Mouse (Mus musculus) embryonic facial prominence, embryonic 11.5 days (tissue): Measurements from ENCODE around the gene Ackr3. TPM values are rescaled to one million over a fixed set of nuclear protein-coding genes. Genes with fewer than 3 reads are reported as not detected.

Experiments used
- ATAC-seq: fragments of 200-750 bp; cut with Nextera tagmentation; replicated peaks from 2 replicates; pipeline ENCODE4 v1.8.0; 2017; ENCODE audit warnings: low read depth; ENCODE audit not compliant: insufficient number of reproducible peaks, low FRiP score, low TSS enrichment
- DNase-seq: peaks from one replicate; pipeline ENCODE4 v3.0.0-alpha.2; 2015; ENCODE audit warnings: low spot score
- H3K27ac ChIP-seq: fragments of 300-500 bp; sonication (generic); replicated peaks from 2 replicates; pipeline ENCODE4 v1.5.1; 2014; ENCODE audit warnings: mild to moderate bottlenecking, low read depth, low read length, control low read depth
- H3K27me3 ChIP-seq: fragments of 300-500 bp; sonication (generic); 2 replicates; pipeline ENCODE4 v1.6.1; 2014; ENCODE audit warnings: mild to moderate bottlenecking, low read length, moderate library complexity, mixed read lengths; ENCODE audit not compliant: control insufficient read depth, insufficient read depth
- H3K36me3 ChIP-seq: fragments of 300-500 bp; sonication (generic); replicated peaks from 2 replicates; pipeline ENCODE4 v1.6.1; 2014; ENCODE audit warnings: low read depth, mild to moderate bottlenecking, low read length, moderate library complexity, mixed read lengths; ENCODE audit not compliant: control insufficient read depth, insufficient read depth
- H3K4me1 ChIP-seq: fragments of 300-500 bp; sonication (generic); 2 replicates; pipeline ENCODE4 v1.6.1; 2014; ENCODE audit warnings: low read length, mixed read lengths; ENCODE audit not compliant: control insufficient read depth, insufficient read depth
- H3K4me2 ChIP-seq: fragments of 300-500 bp; sonication (generic); 2 replicates; pipeline ENCODE4 v1.6.1; 2014; ENCODE audit warnings: low read depth, mild to moderate bottlenecking, control low read depth, low read length, moderate library complexity
- H3K4me3 ChIP-seq: fragments of 300-500 bp; sonication (generic); 2 replicates; pipeline ENCODE4 v1.5.1; 2014; ENCODE audit warnings: low read depth, low read length, control low read depth
- H3K9ac ChIP-seq: fragments of 300-500 bp; sonication (generic); replicated peaks from 2 replicates; pipeline ENCODE4 v1.6.1; 2014; ENCODE audit warnings: mild to moderate bottlenecking, control low read depth, low read length
- H3K9me3 ChIP-seq: fragments of 300-500 bp; sonication (generic); replicated peaks from 2 replicates; pipeline ENCODE4 v1.6.1; 2016; ENCODE audit warnings: mild to moderate bottlenecking, low read length, inconsistent platforms, mixed read lengths; ENCODE audit not compliant: control insufficient read depth
- WGBS: fragments of 180-500 bp; shearing (Covaris S2); extraction: QIAGEN DNeasy Blood & Tissue Kit; methylation state at CpG from one replicate; pipeline ENCODE4 v1.1.7; 2014; 5-methylcytosine and 5-hydroxymethylcytosine counted together
- polyA plus RNA-seq: library from polyadenylated mRNA; unstranded; fragments of >200 nt; fragmentation: Nextera tagmentation; extraction: Ambion mirVana; gene quantifications from 2 replicates; pipeline ENCODE4 v1.2.1, GENCODE M21; 2014

Ackr3 gene
- polyA plus RNA-seq, 1 experiment from 2014 or later, result 39.9 TPM

GRCm38 (mm10) chr1:90176223-90176622 is 27.6 kb upstream of the Ackr3 start:
- H3K9me3 ChIP-seq, result no peaks in the 10 kb centered on the region
- no peak overlapping the region for H3K9ac ChIP-seq
- WGBS, result 66% methylated on average over 7 of the region's 7 CpGs
- H3K36me3 ChIP-seq, result no peaks in the 10 kb centered on the region
- H3K4me1 ChIP-seq, result no peaks in the 10 kb centered on the region
- no peak overlapping the region for H3K4me3 ChIP-seq
- DNase-seq (no peak), ATAC-seq (no peak)
- H3K27me3 ChIP-seq, result no peaks in the 10 kb centered on the region
- H3K27ac ChIP-seq, result no peak overlapping the region
- H3K4me2 ChIP-seq, result no peak overlapping the region

- no peak overlapping the region for H3K27ac ChIP-seq
- H3K9ac ChIP-seq, result no peak overlapping the region
- H3K4me1 ChIP-seq, result no peaks in the 10 kb centered on the region
- no peaks in the 10 kb centered on the region for H3K9me3 ChIP-seq
- H3K4me3 ChIP-seq, result no peak overlapping the region
- no peaks in the 10 kb centered on the region for H3K36me3 ChIP-seq
- DNase-seq (no peak), ATAC-seq (no peak)
- H3K4me2 ChIP-seq, result no peak overlapping the region
- no peaks in the 10 kb centered on the region for H3K27me3 ChIP-seq
Observed at GRCm38 (mm10) chr1:90177565-90177964, 26.2 kb upstream of the Ackr3 start.

GRCm38 (mm10) chr1:90177978-90178377 is 25.8 kb upstream of the Ackr3 start:
- no peaks in the 10 kb centered on the region for H3K4me1 ChIP-seq
- no peaks in the 10 kb centered on the region for H3K27me3 ChIP-seq
- DNase-seq (no peak), ATAC-seq (no peak)
- no peak overlapping the region for H3K4me2 ChIP-seq
- 69% methylated on average over 5 of the region's 5 CpGs for WGBS
- no peaks in the 10 kb centered on the region for H3K9me3 ChIP-seq
- H3K36me3 ChIP-seq, result no peaks in the 10 kb centered on the region
- H3K27ac ChIP-seq, result no peak overlapping the region
- no peak overlapping the region for H3K4me3 ChIP-seq
- no peak overlapping the region for H3K9ac ChIP-seq

GRCm38 (mm10) chr1:90180479-90180878 is 23.3 kb upstream of the Ackr3 start:
- H3K4me1 ChIP-seq, result no peaks in the 10 kb centered on the region
- 85% methylated on average over 7 of the region's 7 CpGs for WGBS
- H3K4me3 ChIP-seq, result no peak overlapping the region

GRCm38 (mm10) chr1:90180966-90181699 is 22.6 kb upstream of the Ackr3 start:
- WGBS, result 81% methylated on average over 12 of the region's 12 CpGs
- DNase-seq (no peak), ATAC-seq (no peak)
- no peak overlapping the region for H3K27ac ChIP-seq
- no peak overlapping the region for H3K4me2 ChIP-seq
- no peaks in the 10 kb centered on the region for H3K4me1 ChIP-seq
- H3K4me3 ChIP-seq, result no peak overlapping the region
- H3K27me3 ChIP-seq, result no peaks in the 10 kb centered on the region
- H3K9ac ChIP-seq, result no peak overlapping the region
- no peaks in the 10 kb centered on the region for H3K36me3 ChIP-seq
- no peaks in the 10 kb centered on the region for H3K9me3 ChIP-seq

More at GRCm38 (mm10) chr1:90180479-90180878, 23.3 kb upstream of the Ackr3 start:
- no peaks in the 10 kb centered on the region for H3K27me3 ChIP-seq
- ATAC-seq, result no peak
- H3K27ac ChIP-seq, result no peak overlapping the region
- H3K36me3 ChIP-seq, result no peaks in the 10 kb centered on the region
- no peak overlapping the region for H3K4me2 ChIP-seq
- DNase-seq, result no peak
- no peak overlapping the region for H3K9ac ChIP-seq
- H3K9me3 ChIP-seq, result no peaks in the 10 kb centered on the region

- Histone ChIP-seq H3K4me3 (no peak overlapping the region), H3K36me3 (no peaks in the 10 kb centered on the region), H3K9ac (no peak overlapping the region), H3K27ac (no peak overlapping the region), H3K4me2 (no peak overlapping the region), H3K27me3 (no peaks in the 10 kb centered on the region), H3K4me1 (no peaks in the 10 kb centered on the region), H3K9me3 (no peaks in the 10 kb centered on the region)
- ATAC-seq, result no peak
- whole genome bisulfite sequencing, result 78% methylated on average over 5 of the region's 5 CpGs
- no peak for DNase-seq
Observed at GRCm38 (mm10) chr1:90182521-90182920, 21.3 kb upstream of the Ackr3 start.

GRCm38 (mm10) chr1:90183602-90184001 is 20.2 kb upstream of the Ackr3 start:
- no peaks in the 10 kb centered on the region for H3K27me3 ChIP-seq
- H3K9ac ChIP-seq, result no peak overlapping the region
- 53% methylated on average over 6 of the region's 6 CpGs for WGBS
- peak; percentile 16 for DNase-seq
- H3K4me2 ChIP-seq, result no peak overlapping the region
- no peak overlapping the region for H3K4me3 ChIP-seq
- H3K36me3 ChIP-seq, result no peaks in the 10 kb centered on the region
- no peak overlapping the region for H3K27ac ChIP-seq
- H3K9me3 ChIP-seq, result no peaks in the 10 kb centered on the region
- ATAC-seq, result no peak
- no peaks in the 10 kb centered on the region for H3K4me1 ChIP-seq

- 85% methylated on average over 4 of the region's 4 CpGs for WGBS
- H3K4me2 ChIP-seq, result no peak overlapping the region
- H3K4me1 ChIP-seq, result no peaks in the 10 kb centered on the region
- no peaks in the 10 kb centered on the region for H3K36me3 ChIP-seq
- ATAC-seq (no peak), DNase-seq (no peak)
- H3K9me3 ChIP-seq, result no peaks in the 10 kb centered on the region
- H3K9ac ChIP-seq, result no peak overlapping the region
- H3K27me3 ChIP-seq, result no peaks in the 10 kb centered on the region
- no peak overlapping the region for H3K27ac ChIP-seq
- no peak overlapping the region for H3K4me3 ChIP-seq
Observed at GRCm38 (mm10) chr1:90186173-90186572, 17.6 kb upstream of the Ackr3 start.
